Mouse (Mus musculus) liver, embryonic 14.5 days (tissue): Measurements from ENCODE around the gene Zc3hav1l. TPM values are rescaled to one million over a fixed set of nuclear protein-coding genes. Genes with fewer than 3 reads are reported as not detected.

Experiments used
- ATAC-seq: fragments of 200-750 bp; cut with Nextera tagmentation; 2 replicates; pipeline ENCODE4 v1.8.0; 2017; ENCODE audit warnings: moderate number of reproducible peaks, mild to moderate bottlenecking, moderate library complexity; ENCODE audit not compliant: insufficient read depth
- DNase-seq, 3 experiments: peaks; one replicate each; pipeline ENCODE4 v3.0.0-alpha.2; 2012 to 2013; ENCODE audit warnings: low read depth in 3 of 3, low spot score in 3 of 3
- H3K27ac ChIP-seq: fragments of 300-500 bp; sonication (generic); 2 replicates; pipeline ENCODE4 v1.5.1; 2014; ENCODE audit warnings: moderate library complexity, mild to moderate bottlenecking, control low read depth, inconsistent platforms
- H3K27me3 ChIP-seq: fragments of 300-500 bp; sonication (generic); 2 replicates; pipeline ENCODE4 v1.6.1; 2014; ENCODE audit warnings: mild to moderate bottlenecking, low read length, moderate library complexity; ENCODE audit not compliant: control insufficient read depth, insufficient read depth
- H3K36me3 ChIP-seq: fragments of 300-500 bp; sonication (generic); replicated peaks from 2 replicates; pipeline ENCODE4 v1.6.1; 2014; ENCODE audit warnings: low read depth; ENCODE audit not compliant: control insufficient read depth, insufficient read depth
- H3K4me1 ChIP-seq, 2 experiments: fragments of 200-500 bp in 1 of 2; fragments of 300-500 bp in 1 of 2; sonication (generic) in 1 of 2; replicated peaks; 2 replicates each; pipeline ENCODE4 v1.6.1; 2012 to 2014; ENCODE audit warnings: antibody characterized with exemption in 1 of 2, inconsistent platforms in 1 of 2, low read length in 1 of 2; ENCODE audit not compliant: control insufficient read depth in 2 of 2, insufficient read depth in 2 of 2
- H3K4me2 ChIP-seq: fragments of 300-500 bp; sonication (generic); 2 replicates; pipeline ENCODE4 v1.6.1; 2014; ENCODE audit warnings: low read depth, mild to moderate bottlenecking, control low read depth, moderate library complexity
- H3K4me3 ChIP-seq, 2 experiments: fragments of 200-500 bp in 1 of 2; fragments of 300-500 bp in 1 of 2; sonication (generic) in 1 of 2; 2 replicates each; pipeline ENCODE4 v1.5.1; 2012 to 2014; ENCODE audit warnings: low read depth in 2 of 2, low read length in 2 of 2, mild to moderate bottlenecking in 2 of 2, control low read depth in 1 of 2, inconsistent platforms in 1 of 2, moderate library complexity in 1 of 2; ENCODE audit not compliant: insufficient read depth in 1 of 2
- H3K9ac ChIP-seq: fragments of 300-500 bp; sonication (generic); replicated peaks from 2 replicates; pipeline ENCODE4 v1.6.1; 2014; ENCODE audit warnings: mild to moderate bottlenecking, control low read depth, moderate library complexity
- H3K9me3 ChIP-seq: fragments of 300-500 bp; sonication (generic); 2 replicates; pipeline ENCODE4 v1.6.1; 2016; ENCODE audit warnings: low read length, mixed read lengths; ENCODE audit not compliant: control insufficient read depth
- CTCF ChIP-seq: IDR thresholded peaks from 2 replicates; pipeline ENCODE4 v1.5.1; 2016; ENCODE audit warnings: antibody characterized with exemption, low read depth, control low read depth
- EP300 ChIP-seq: IDR thresholded peaks from 2 replicates; pipeline ENCODE4 v1.6.1; 2016; ENCODE audit warnings: antibody characterized with exemption, low read depth
- WGBS: fragments of 180-500 bp; shearing (Covaris S2); extraction: QIAGEN DNeasy Blood & Tissue Kit; methylation state at CpG from one replicate; pipeline ENCODE4 v1.1.7; 2014; ENCODE audit not compliant: insufficient replicate concordance; 5-methylcytosine and 5-hydroxymethylcytosine counted together
- polyA plus RNA-seq, 2 experiments: library from polyadenylated mRNA; depleted of rRNA in 1 of 2; stranded (reverse) in 1 of 2; unstranded in 1 of 2; fragments of >200 nt; fragmentation: Nextera tagmentation in 1 of 2; extraction: Ambion mirVana in 1 of 2; gene quantifications; 2 replicates each; pipeline versions ENCODE4 v1.2.1 to v1.2.3; 2012 to 2014

The Zc3hav1l gene
- polyA plus RNA-seq, 2 experiments: 1.4 to 3.9 TPM

GRCm38 (mm10) chr6:38252139-38252538 lies 46.9 kb downstream of the Zc3hav1l start:
- H3K4me3 ChIP-seq: no peak overlapping the region
- no peaks in the 10 kb centered on the region for H3K9me3 ChIP-seq
- ATAC-seq: no peak
- H3K27ac ChIP-seq: no peak overlapping the region
- H3K27me3 ChIP-seq: peaks cover 25% of the 10 kb centered on the region
- H3K4me1 ChIP-seq: peaks cover 0 to 3% of the 10 kb centered on the region in 2 experiments; a peak in 2 of 4 replicates
- DNase-seq: no peak
- no peak for TF ChIP-seq EP300
- no peak for TF ChIP-seq CTCF
- 82% methylated on average over 10 of the region's 10 CpGs for WGBS
- H3K9ac ChIP-seq: no peak overlapping the region
- H3K4me2 ChIP-seq: no peak overlapping the region
- no peaks in the 10 kb centered on the region for H3K36me3 ChIP-seq

DNA sequence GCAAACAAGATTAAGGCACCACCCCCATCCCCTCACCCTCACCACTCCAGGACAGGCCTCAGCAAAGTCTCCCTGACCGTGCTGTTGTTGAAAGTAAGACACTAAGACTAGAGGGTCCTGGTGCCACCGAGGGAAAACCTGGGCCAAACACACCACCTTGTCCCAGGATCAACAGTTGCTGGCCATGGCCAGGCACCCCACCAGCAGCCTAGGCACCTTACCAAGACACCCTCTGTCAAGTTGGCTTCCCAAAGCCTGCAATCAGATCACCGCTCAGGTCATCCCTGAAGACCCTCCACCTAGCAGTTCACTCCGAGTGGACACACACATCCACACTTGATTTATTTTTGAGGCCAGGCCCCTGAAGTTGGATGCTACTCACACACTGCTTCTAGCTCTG lies 47.6 kb downstream of the Zc3hav1l start:
- Histone ChIP-seq H3K4me1 (peaks cover 0 to 3% of the 10 kb centered on the region in 2 experiments; a peak in 2 of 4 replicates), H3K36me3 (no peaks in the 10 kb centered on the region), H3K27ac (no peak overlapping the region), H3K4me2 (no peak overlapping the region), H3K4me3 (no peak overlapping the region), H3K27me3 (peaks cover 25% of the 10 kb centered on the region), H3K9me3 (no peaks in the 10 kb centered on the region), H3K9ac (no peak overlapping the region)
- no peak for DNase-seq
- no peak for ATAC-seq
- TF ChIP-seq EP300: no peak
- TF ChIP-seq CTCF: no peak
- 42% methylated on average over 4 of the region's 4 CpGs for WGBS

GRCm38 (mm10) chr6:38247362-38247761 lies 51.7 kb downstream of the Zc3hav1l start:
- Histone ChIP-seq H3K27ac (no peak overlapping the region), H3K9ac (no peak overlapping the region), H3K4me3 (no peak overlapping the region), H3K36me3 (no peaks in the 10 kb centered on the region), H3K4me2 (no peak overlapping the region), H3K9me3 (no peaks in the 10 kb centered on the region), H3K27me3 (peaks cover 1% of the 10 kb centered on the region; the same call in 1 of the 2 replicates), H3K4me1 (no peaks in the 10 kb centered on the region)
- TF ChIP-seq EP300: no peak
- 74% methylated on average over 4 of the region's 4 CpGs for WGBS
- DNase-seq (no peak), ATAC-seq (no peak)

- no peak for ATAC-seq
- H3K36me3 ChIP-seq: no peaks in the 10 kb centered on the region
- DNase-seq: no peak
- no peak for TF ChIP-seq EP300
- no peak overlapping the region for H3K27ac ChIP-seq
- WGBS: 53% methylated on average over 3 of the region's 3 CpGs
- H3K4me2 ChIP-seq: no peak overlapping the region
- H3K4me3 ChIP-seq: no peak overlapping the region
- no peaks in the 10 kb centered on the region for H3K4me1 ChIP-seq
- H3K27me3 ChIP-seq: no peaks in the 10 kb centered on the region
- H3K9ac ChIP-seq: no peak overlapping the region
- no peaks in the 10 kb centered on the region for H3K9me3 ChIP-seq
Observed at GRCm38 (mm10) chr6:38244806-38245205, 54.3 kb downstream of the Zc3hav1l start.

- WGBS: 41% methylated on average over 3 of the region's 3 CpGs
- no peaks in the 10 kb centered on the region for H3K27me3 ChIP-seq
- ATAC-seq (no peak), DNase-seq (no peak)
- no peak overlapping the region for H3K9ac ChIP-seq
- H3K27ac ChIP-seq: no peak overlapping the region
- no peak overlapping the region for H3K4me3 ChIP-seq
- no peak for TF ChIP-seq CTCF
- no peak for TF ChIP-seq EP300
- H3K9me3 ChIP-seq: no peaks in the 10 kb centered on the region
- H3K4me2 ChIP-seq: no peak overlapping the region
- no peaks in the 10 kb centered on the region for H3K4me1 ChIP-seq
- no peaks in the 10 kb centered on the region for H3K36me3 ChIP-seq
Observed at GRCm38 (mm10) chr6:38244167-38244566, 54.9 kb downstream of the Zc3hav1l start.
